Mouse (Mus musculus): ENCODE results near the gene Vstm4. TPM values are rescaled to one million over a fixed set of nuclear protein-coding genes. Genes with fewer than 3 reads are reported as not detected.

Vstm4 gene
- 3.6 and 3.7 TPM in 2 replicates for polyA plus RNA-seq (2016; fragmentation: Nextera tagmentation; extraction: Ambion mirVana)

DNA sequence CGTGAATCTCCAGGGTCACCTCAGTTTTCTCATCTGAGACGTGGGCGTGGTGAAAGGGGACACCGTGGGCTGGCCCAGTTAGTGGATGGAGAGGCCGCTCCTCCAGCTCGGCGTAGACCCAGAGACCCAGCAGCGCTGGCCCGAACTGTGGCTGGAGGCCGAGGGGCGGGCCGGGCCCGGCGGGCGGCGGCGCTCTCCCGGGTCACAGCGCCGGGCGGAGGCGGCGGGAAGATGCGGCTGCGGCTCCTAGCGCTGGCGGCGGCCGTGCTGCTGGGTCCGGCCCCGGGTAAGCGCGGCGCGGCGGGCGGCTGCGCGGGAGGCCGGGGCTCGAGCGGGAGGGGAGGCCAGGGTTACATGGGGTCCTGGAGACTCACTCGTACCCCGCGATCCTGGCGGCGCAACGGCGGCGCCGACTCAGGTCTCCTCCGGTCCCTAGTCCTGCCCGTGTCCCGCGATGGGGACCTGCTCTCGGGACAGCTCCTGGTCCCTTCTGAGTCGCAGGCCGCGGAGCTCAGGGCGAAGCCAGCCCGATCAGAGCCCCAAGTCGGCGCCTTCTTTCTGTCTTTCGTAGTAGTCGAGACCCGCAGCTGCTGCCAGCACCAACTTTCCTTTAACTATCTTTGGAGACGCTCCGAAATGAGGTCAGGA is at the start of gene Vstm4:
Gene Vstm4, plus strand, starts transcription at position 76 of the 648 bp plus-strand sequence.
- under 1% methylated on average over 50 of the region's 68 CpGs for WGBS
- H3K27ac ChIP-seq: no peak within 1 kb of the TSS
- peak within 1 kb of the TSS; percentile 80 for H3K4me2 ChIP-seq

DNA sequence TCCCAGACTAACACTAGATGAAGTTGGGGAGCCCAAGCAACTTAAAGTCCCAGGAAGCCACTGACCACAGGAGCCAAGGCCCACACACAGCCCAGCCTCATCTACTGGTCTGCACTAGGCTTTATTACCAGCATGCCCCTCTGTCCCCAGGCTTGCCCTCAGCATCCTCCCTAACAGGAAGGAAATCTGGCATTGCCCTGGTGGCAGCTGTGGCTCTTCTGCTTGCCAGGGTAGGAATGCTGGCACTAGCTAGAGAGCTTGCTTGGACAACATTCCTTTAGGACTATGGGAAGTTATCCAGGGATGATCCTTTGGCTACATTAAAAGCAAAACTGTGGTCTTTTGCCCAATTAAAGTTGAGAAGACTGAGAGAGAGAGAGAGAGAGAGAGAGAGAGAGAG is 46.4 kb upstream of the Vstm4 start:
- Histone ChIP-seq H3K27ac (no peak overlapping the region), H3K36me3 (replicated peaks) (no peaks in the 10 kb centered on the region), H3K4me3 (replicated peaks) (no peak overlapping the region), H3K9ac (no peak overlapping the region), H3K4me1 (no peaks in the 10 kb centered on the region), H3K27me3 (no peaks in the 10 kb centered on the region), H3K4me2 (no peak overlapping the region), H3K9me3 (no peaks in the 10 kb centered on the region)
- ATAC-seq (ENCODE audit: low FRiP score): no peak

More for the DNA sequence above, at the start of gene Vstm4:
- peak within 1 kb of the TSS; percentile 63 for H3K9ac ChIP-seq
- no peaks in the 10 kb centered on the region for H3K36me3 ChIP-seq (replicated peaks)
- no peaks in the 10 kb centered on the region for H3K9me3 ChIP-seq
- H3K27me3 ChIP-seq: peaks cover 36% of the 10 kb centered on the region
- H3K4me3 ChIP-seq (replicated peaks): peak within 1 kb of the TSS; percentile 49
- peak; percentile 83 for ATAC-seq (ENCODE audit: low FRiP score)
- H3K4me1 ChIP-seq: no peaks in the 10 kb centered on the region; the same call in 1 of the 2 replicates

DNA sequence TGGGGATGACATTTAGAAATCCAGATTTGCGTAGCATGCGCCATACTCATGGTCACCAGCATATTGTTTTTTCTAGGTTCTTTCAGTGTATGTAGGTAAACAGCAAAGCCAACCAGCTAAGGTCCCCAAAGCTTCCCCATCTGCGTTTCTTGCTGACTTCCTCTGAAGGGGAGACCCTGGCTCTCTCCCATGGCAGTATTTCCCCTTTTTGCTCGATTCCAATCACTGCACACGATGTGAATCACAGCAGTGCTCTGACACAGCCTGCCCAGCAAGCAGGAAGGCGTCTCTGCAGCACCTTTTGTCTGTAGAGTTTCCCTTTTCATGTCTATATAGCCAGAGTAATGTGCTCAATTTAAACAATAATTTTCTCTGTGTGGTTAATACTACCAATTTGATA is 44.1 kb upstream of the Vstm4 start:
- no peak overlapping the region for H3K4me3 ChIP-seq (replicated peaks)

DNA sequence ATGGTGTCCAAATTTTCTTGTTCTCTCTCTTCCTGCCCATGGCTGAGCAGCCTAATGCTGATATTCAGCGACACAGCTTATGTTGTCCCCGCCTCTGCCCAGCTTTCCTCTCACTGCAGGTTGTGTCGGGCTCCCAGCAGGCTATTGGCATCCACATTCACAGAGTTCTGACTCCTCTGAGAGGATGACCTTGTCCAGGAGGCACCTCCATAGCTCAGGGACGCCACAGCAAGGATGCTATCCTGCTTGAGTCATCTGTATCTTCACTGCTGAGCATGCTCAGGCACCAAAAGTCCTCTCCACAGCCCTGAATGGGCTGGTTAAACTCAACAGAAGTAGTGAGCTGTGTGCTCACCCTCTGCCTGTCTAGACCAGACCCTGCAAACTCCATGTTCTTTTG is 41.6 kb upstream of the Vstm4 start:
- H3K4me2 ChIP-seq: no peak overlapping the region
- no peaks in the 10 kb centered on the region for H3K36me3 ChIP-seq (replicated peaks)
- no peaks in the 10 kb centered on the region; the same call in 1 of the 2 replicates for H3K27me3 ChIP-seq
- no peaks in the 10 kb centered on the region for H3K9me3 ChIP-seq
- no peak overlapping the region for H3K4me3 ChIP-seq (replicated peaks)
- no peak for ATAC-seq (ENCODE audit: low FRiP score)
- H3K9ac ChIP-seq: no peak overlapping the region
- H3K27ac ChIP-seq: no peak overlapping the region
- 62% methylated on average over 4 of the region's 4 CpGs for WGBS
- H3K4me1 ChIP-seq: no peaks in the 10 kb centered on the region

More for the DNA sequence above, 44.1 kb upstream of the Vstm4 start:
- Histone ChIP-seq H3K27ac (no peak overlapping the region), H3K27me3 (no peaks in the 10 kb centered on the region), H3K4me1 (no peaks in the 10 kb centered on the region), H3K36me3 (replicated peaks) (no peaks in the 10 kb centered on the region), H3K9ac (no peak overlapping the region), H3K4me2 (no peak overlapping the region), H3K9me3 (no peaks in the 10 kb centered on the region)
- 67% methylated on average over 6 of the region's 6 CpGs for WGBS
- ATAC-seq (ENCODE audit: low FRiP score): no peak

DNA sequence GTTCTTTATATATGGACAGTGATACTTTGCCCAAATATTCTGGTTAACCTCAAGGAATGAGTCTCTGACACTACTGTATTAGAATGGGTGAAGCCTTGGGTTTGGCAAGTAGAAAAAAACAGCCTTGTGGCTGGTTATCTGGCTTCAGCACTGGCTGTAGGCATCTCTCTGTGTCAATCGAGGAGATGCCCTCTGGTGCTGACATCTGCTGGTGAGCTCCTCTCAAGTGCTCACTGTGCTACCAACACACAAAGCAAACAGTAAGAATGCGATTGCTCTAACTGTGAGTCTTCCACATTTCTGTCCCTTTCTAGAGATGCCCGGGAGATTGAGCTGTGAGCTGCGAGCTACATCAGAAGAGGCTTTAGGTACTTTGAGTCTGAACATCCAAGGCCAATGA is 40.0 kb upstream of the Vstm4 start:
- Histone ChIP-seq H3K9ac (no peak overlapping the region), H3K36me3 (replicated peaks) (no peaks in the 10 kb centered on the region), H3K27me3 (no peaks in the 10 kb centered on the region; the same call in 1 of the 2 replicates), H3K4me1 (no peaks in the 10 kb centered on the region), H3K4me3 (replicated peaks) (no peak overlapping the region), H3K4me2 (no peak overlapping the region), H3K27ac (no peak overlapping the region), H3K9me3 (no peaks in the 10 kb centered on the region)
- WGBS: 75% methylated on average over 4 of the region's 4 CpGs
- ATAC-seq (ENCODE audit: low FRiP score): no peak

DNA sequence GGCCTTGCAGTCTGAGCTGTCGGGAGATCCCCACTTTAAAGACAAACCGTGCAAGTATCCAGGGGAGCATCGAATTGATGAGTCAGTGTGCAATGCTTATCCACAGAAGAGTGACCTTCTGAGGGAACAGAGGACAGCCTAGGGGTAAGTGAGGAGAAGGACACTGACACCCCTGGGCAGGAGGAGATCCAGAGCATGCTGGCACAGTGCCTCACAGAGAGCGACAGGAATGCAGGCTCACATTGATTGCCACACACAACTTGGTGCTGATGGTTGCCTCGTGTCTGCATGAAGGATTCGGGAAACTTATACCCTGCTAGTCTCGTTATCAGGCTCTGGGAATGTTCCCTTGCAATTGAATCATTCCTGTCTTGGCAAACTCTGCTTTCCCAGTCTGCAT is 39.3 kb upstream of the Vstm4 start:
- no peak overlapping the region for H3K9ac ChIP-seq
- ATAC-seq (ENCODE audit: low FRiP score): no peak
- H3K27me3 ChIP-seq: no peaks in the 10 kb centered on the region; the same call in 1 of the 2 replicates
- H3K27ac ChIP-seq: no peak overlapping the region
- H3K36me3 ChIP-seq (replicated peaks): no peaks in the 10 kb centered on the region
- H3K4me1 ChIP-seq: no peaks in the 10 kb centered on the region
- WGBS: 69% methylated on average over 7 of the region's 7 CpGs
- H3K4me3 ChIP-seq (replicated peaks): no peak overlapping the region
- H3K9me3 ChIP-seq: no peaks in the 10 kb centered on the region
- H3K4me2 ChIP-seq: no peak overlapping the region

DNA sequence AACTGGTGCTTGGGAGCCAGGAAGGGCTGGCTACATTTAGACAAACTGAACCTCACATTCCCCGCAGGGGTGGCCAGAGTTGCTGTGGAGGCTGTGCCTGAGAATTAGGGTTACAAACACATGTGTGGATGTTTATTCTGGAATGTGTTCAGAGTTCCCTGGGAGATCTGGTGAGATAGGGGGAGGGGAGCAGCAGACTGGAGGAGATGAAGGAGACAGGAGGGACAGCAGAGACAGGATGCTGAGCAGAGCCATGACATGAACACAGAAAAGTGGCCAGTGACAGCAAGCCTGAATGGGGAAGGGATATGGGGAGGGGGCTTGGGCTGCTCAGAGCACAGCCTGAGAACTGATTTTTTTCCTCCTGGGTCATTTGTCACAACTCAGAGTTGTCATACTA is 37.3 kb upstream of the Vstm4 start:
- H3K27me3 ChIP-seq: no peaks in the 10 kb centered on the region; the same call in 1 of the 2 replicates
- no peak overlapping the region for H3K4me2 ChIP-seq
- H3K4me1 ChIP-seq: no peaks in the 10 kb centered on the region
- H3K4me3 ChIP-seq (replicated peaks): no peak overlapping the region
- no peak overlapping the region for H3K9ac ChIP-seq
- no peaks in the 10 kb centered on the region for H3K36me3 ChIP-seq (replicated peaks)
- H3K27ac ChIP-seq: no peak overlapping the region
- WGBS: 65% methylated on average over 1 of the region's 1 CpGs
- no peak for ATAC-seq (ENCODE audit: low FRiP score)
- no peaks in the 10 kb centered on the region for H3K9me3 ChIP-seq

DNA sequence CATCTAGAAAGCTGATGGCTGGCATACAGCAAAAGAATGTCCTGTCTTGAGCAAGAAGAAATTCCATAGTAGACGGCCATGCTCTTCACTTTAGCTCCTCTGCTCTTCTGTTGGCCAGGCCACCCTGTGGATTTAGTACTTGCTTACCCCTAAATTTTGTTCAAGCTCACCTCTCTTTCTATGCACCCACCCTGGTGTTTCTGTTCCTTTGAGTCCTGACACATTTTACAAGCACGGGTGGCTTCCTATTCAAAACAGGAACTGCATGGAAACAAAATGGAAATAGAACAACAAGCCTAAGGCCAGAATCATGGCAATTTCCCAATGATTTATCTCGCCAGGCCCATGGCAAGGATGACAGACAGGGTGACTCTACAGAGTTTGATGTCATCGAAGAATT is 33.7 kb upstream of the Vstm4 start:
- Histone ChIP-seq H3K4me1 (peaks cover 10% of the 10 kb centered on the region), H3K27ac (no peak overlapping the region), H3K9me3 (no peaks in the 10 kb centered on the region), H3K36me3 (replicated peaks) (no peaks in the 10 kb centered on the region), H3K4me2 (no peak overlapping the region), H3K27me3 (peaks cover 3% of the 10 kb centered on the region; the same call in 1 of the 2 replicates), H3K9ac (no peak overlapping the region), H3K4me3 (replicated peaks) (no peak overlapping the region)
- WGBS: 88% methylated on average over 4 of the region's 4 CpGs
- no peak for ATAC-seq (ENCODE audit: low FRiP score)

DNA sequence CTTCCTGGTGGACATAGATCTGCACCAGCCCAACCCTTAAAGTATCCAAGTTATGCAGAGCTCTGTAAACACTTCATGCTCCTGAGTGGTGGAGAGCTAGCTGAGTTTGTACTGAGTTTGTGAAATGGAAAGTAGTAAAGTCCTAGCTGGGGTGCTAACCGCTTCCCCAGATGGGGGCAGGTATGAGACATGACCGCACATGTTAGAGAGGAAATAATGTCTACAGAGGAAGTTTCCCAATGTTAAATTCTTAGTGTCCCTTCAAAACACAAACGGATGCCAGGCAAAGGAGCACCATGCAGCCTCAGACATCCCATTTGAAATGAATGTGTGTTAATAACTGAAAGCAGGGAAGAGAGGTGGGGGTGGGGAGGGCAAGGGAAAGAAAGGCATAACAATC is 32.7 kb upstream of the Vstm4 start:
- no peak for ATAC-seq (ENCODE audit: low FRiP score)
- H3K4me1 ChIP-seq: peaks cover 10% of the 10 kb centered on the region
- 87% methylated on average over 3 of the region's 3 CpGs for WGBS
- no peak overlapping the region for H3K27ac ChIP-seq
- H3K27me3 ChIP-seq: peaks cover 3% of the 10 kb centered on the region; the same call in 1 of the 2 replicates
- H3K9ac ChIP-seq: no peak overlapping the region
- no peaks in the 10 kb centered on the region for H3K36me3 ChIP-seq (replicated peaks)
- no peak overlapping the region for H3K4me2 ChIP-seq
- no peaks in the 10 kb centered on the region for H3K9me3 ChIP-seq
- no peak overlapping the region for H3K4me3 ChIP-seq (replicated peaks)

DNA sequence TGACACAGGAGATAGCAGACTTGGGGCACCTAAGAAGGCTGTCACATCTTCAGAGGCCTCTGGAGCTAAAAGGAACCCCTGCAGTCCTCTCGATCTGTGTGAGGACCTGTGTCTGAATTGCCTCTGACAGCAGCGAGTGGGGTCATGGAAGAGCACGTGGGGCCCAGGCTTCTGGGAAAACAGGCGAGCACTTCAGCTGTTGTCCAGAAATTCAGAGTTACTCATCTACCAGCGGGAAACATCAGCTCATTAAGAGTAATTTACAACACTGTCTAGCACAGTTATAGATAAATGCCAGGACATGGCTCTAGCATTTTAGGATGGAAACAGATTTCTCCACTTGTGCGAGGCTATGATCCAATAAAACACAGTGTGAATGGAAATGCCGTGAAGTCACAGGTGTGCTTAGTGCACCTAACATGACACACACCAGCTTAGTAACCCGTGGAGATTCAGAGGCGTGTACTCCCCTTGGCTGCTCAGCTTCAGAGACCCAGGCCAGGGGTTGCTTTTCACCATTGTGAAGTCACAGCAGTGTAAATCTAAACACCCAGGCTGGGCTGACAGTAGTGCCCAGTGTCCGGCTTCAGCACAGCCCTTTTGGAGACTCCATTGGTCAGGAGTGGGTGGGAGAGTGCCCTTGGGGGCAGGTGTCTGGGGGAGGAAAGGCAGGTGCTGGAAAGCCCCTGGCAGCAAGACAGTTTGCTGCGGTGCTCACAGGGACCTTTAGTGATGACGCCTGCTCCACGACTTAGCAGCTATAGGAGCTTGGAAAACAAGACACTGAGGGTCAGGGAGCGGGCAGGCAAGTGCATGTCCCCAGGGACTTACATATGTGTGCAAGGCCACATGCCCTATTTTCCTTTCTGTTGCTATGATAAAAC is 32.0 kb upstream of the Vstm4 start:
- H3K4me3 ChIP-seq (replicated peaks): no peak overlapping the region
- peaks cover 3% of the 10 kb centered on the region; the same call in 1 of the 2 replicates for H3K27me3 ChIP-seq
- no peaks in the 10 kb centered on the region for H3K9me3 ChIP-seq
- H3K27ac ChIP-seq: no peak overlapping the region
- H3K36me3 ChIP-seq (replicated peaks): no peaks in the 10 kb centered on the region
- WGBS: 64% methylated on average over 14 of the region's 14 CpGs
- no peak for ATAC-seq (ENCODE audit: low FRiP score)
- H3K9ac ChIP-seq: no peak overlapping the region
- H3K4me2 ChIP-seq: no peak overlapping the region
- H3K4me1 ChIP-seq: peaks cover 10% of the 10 kb centered on the region

DNA sequence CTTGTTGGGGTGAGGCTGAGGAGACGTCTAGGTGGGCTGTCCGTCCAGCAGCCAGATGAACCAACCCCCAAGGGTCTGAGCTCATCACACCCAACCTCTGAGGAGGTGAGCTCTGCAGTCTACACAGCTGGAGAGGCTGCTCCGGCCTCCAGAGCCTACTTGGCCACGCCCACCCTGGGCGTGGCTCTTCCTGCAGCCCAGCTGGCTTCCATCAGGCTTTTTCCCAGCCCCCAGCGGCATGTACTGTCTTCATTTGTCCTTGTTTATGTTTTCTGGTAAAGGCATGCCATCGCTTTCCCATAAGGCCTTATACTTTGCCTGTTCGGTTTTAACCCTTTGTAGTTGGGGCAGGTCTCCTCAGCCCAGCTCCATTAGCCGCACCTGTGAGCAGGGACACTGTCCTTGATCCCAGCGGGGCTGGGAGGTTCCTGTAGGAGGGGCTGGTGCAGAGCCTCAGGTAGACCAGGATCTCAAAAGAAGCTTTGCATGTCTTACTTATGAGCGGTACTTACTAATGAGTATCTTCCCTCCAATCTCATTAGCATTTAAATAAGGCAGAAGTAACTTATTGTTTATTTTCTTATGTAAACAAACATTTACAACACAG is 31.0 kb upstream of the Vstm4 start:
- Histone ChIP-seq H3K4me3 (replicated peaks) (no peak overlapping the region), H3K27me3 (peaks cover 3% of the 10 kb centered on the region; the same call in 1 of the 2 replicates), H3K9me3 (no peaks in the 10 kb centered on the region), H3K4me1 (peaks cover 10% of the 10 kb centered on the region), H3K4me2 (peak overlapping the region; percentile 23), H3K9ac (no peak overlapping the region), H3K36me3 (replicated peaks) (no peaks in the 10 kb centered on the region), H3K27ac (no peak overlapping the region)
- 7% methylated on average over 11 of the region's 11 CpGs for WGBS
- 0 out of 2 replicates have a peak, but pooled peaks have one; percentile 64 for ATAC-seq (ENCODE audit: low FRiP score)

DNA sequence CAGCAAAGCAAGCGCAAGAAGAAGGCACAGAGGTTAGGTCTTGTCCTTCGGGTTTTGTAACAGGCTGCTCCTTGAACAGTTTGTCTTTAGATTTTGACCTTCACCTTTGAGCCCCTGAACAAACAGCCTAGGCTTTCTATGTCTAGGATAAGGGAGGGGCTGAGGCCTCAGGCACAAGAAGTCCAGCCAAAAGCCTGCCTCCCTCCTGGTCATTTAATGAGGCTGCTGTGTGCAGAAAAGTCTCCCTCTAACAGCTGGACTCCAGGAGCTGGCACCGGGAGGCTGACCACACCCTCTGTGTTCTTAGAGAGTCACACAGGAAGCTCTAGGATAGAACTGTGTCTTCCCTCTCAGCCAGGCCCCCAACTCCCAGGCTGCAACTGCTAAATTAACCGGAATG is 29.4 kb upstream of the Vstm4 start:
- H3K27ac ChIP-seq: no peak overlapping the region
- H3K27me3 ChIP-seq: peaks cover 3% of the 10 kb centered on the region; the same call in 1 of the 2 replicates
- no peak for ATAC-seq (ENCODE audit: low FRiP score)
- H3K4me2 ChIP-seq: no peak overlapping the region
- H3K4me3 ChIP-seq (replicated peaks): no peak overlapping the region
- H3K9ac ChIP-seq: no peak overlapping the region
- no peaks in the 10 kb centered on the region for H3K36me3 ChIP-seq (replicated peaks)
- peaks cover 10% of the 10 kb centered on the region for H3K4me1 ChIP-seq
- WGBS: 70% methylated on average over 4 of the region's 4 CpGs
- no peaks in the 10 kb centered on the region for H3K9me3 ChIP-seq

Measured in forebrain, embryonic 12.5 days (tissue).